Comparison of ENCODE assay signal across 21 mouse cellular contexts in genomic region chr6:34903441-34903840, GRCm38 (mm10). TPM values are rescaled to one million over a fixed set of nuclear protein-coding genes. Genes with fewer than 3 reads are reported as not detected.
A peak's percentile ranks its signal among the peaks of the same experiment; 100 is the strongest.
DNase-seq lines count a peak whose midpoint lies in the region; ATAC-seq and TF ChIP-seq lines count a peak whose summit lies in the region.
"Had no signal": no experiment of that assay in that cellular context is flagged by ENCODE, and none has a peak within 500 bp of the region (broad histone marks: within the 10 kb centered on the region; RNA-seq: fewer than 3 reads in every experiment).

No protein-coding gene starts in this region.

- no peak overlapping the region for H3K9ac ChIP-seq in heart, postnatal 0 days (replicated peaks; ENCODE audit: low read depth, low read length)
- no peak overlapping the region for H3K9ac ChIP-seq in heart, adult 2 months (ENCODE audit: low read depth, low read length)
- no peak overlapping the region for H3K9ac ChIP-seq in lung, embryonic 16.5 days (ENCODE audit: low read length)
- H3K9ac ChIP-seq in stomach, embryonic 14.5 days (replicated peaks; ENCODE audit: low read depth, low read length), result no peak overlapping the region
- H3K9ac ChIP-seq: forebrain, embryonic 12.5 days; hindbrain, embryonic 13.5 days; intestine, embryonic 15.5 days; kidney, embryonic 15.5 days had no signal

- H3K27me3 ChIP-seq in heart, postnatal 0 days (ENCODE audit: control insufficient read depth, insufficient read depth, low read length), result no peaks in the 10 kb centered on the region
- no peaks in the 10 kb centered on the region for H3K27me3 ChIP-seq in heart, adult 2 months (ENCODE audit: control insufficient read depth, insufficient read depth, low read length)
- no peaks in the 10 kb centered on the region for H3K27me3 ChIP-seq in lung, embryonic 16.5 days (ENCODE audit: control insufficient read depth, insufficient read depth, low read depth, low read length)
- no peaks in the 10 kb centered on the region for H3K27me3 ChIP-seq in stomach, embryonic 14.5 days (ENCODE audit: control insufficient read depth, insufficient read depth, low read length)
- H3K27me3 ChIP-seq: forebrain, embryonic 12.5 days; hindbrain, embryonic 13.5 days; intestine, embryonic 15.5 days; kidney, embryonic 15.5 days; liver, embryonic 13.5 days; megakaryocyte, embryonic 14.5 days had no signal

- peak overlapping the region; percentile 38; the same call in 1 of the 2 replicates for H3K4me2 ChIP-seq in heart, postnatal 0 days (ENCODE audit: low read depth, low read length)
- H3K4me2 ChIP-seq in lung, embryonic 16.5 days (ENCODE audit: low read depth, low read length), result peak overlapping the region; percentile 45; the same call in 1 of the 2 replicates
- H3K4me2 ChIP-seq in stomach, embryonic 14.5 days (replicated peaks; ENCODE audit: low read depth, low read length), result peak overlapping the region; percentile 3; the same call in 1 of the 2 replicates
- H3K4me2 ChIP-seq: forebrain, embryonic 12.5 days; hindbrain, embryonic 13.5 days; intestine, embryonic 15.5 days; kidney, embryonic 15.5 days; liver, embryonic 13.5 days had no signal

- H3K4me3 ChIP-seq in gastrocnemius, adult 2 months, result no peak overlapping the region
- no peak overlapping the region for H3K4me3 ChIP-seq in heart, postnatal 0 days (ENCODE audit: low read depth, low read length)
- no peak overlapping the region for H3K4me3 ChIP-seq in heart, adult 2 months
- no peak overlapping the region for H3K4me3 ChIP-seq in lung, embryonic 16.5 days (ENCODE audit: low read length)
- H3K4me3 ChIP-seq in stomach, embryonic 14.5 days (ENCODE audit: low read depth, low read length), result no peak overlapping the region
- H3K4me3 ChIP-seq: forebrain, embryonic 12.5 days; hindbrain, embryonic 13.5 days; intestine, embryonic 15.5 days; kidney, embryonic 15.5 days; liver, embryonic 13.5 days; megakaryocyte, embryonic 14.5 days had no signal

- peaks cover 41% of the 10 kb centered on the region for H3K4me1 ChIP-seq in heart, postnatal 0 days (ENCODE audit: control insufficient read depth, insufficient read depth)
- H3K4me1 ChIP-seq in heart, adult 2 months (ENCODE audit: control insufficient read depth, insufficient read depth, low read length), result peaks cover 6% of the 10 kb centered on the region
- H3K4me1 ChIP-seq in lung, embryonic 16.5 days (replicated peaks; ENCODE audit: control insufficient read depth, insufficient read depth, low read length), result peaks cover 23% of the 10 kb centered on the region
- H3K4me1 ChIP-seq in stomach, embryonic 14.5 days (ENCODE audit: control insufficient read depth, insufficient read depth, low read length), result no peaks in the 10 kb centered on the region; the same call in 1 of the 2 replicates

- TF ChIP-seq EP300 in heart, postnatal 0 days (IDR thresholded peaks at IDR 0.05; ENCODE audit: low read depth), result no peak
- no peak for TF ChIP-seq EP300 in heart, adult 2 months (IDR thresholded peaks at IDR 0.05; ENCODE audit: insufficient read depth, low read depth, low read length)

- no peak for ATAC-seq in heart, postnatal 0 days (ENCODE audit: insufficient read depth, low read depth)
- ATAC-seq in lung, embryonic 16.5 days (ENCODE audit: low read depth), result peak; percentile 82
- ATAC-seq in stomach, embryonic 14.5 days (ENCODE audit: insufficient number of reproducible peaks, insufficient read depth, low FRiP score, low read depth), result no peak
- ATAC-seq: intestine, embryonic 15.5 days had no signal

- H3K79me2 ChIP-seq in heart, adult 2 months (replicated peaks; ENCODE audit: control insufficient read depth, insufficient read depth, low read length), result no peaks in the 10 kb centered on the region

- no peak overlapping the region for H3K27ac ChIP-seq in gastrocnemius, adult 2 months
- no peak overlapping the region for H3K27ac ChIP-seq in heart, postnatal 0 days (ENCODE audit: low read depth)
- no peak overlapping the region for H3K27ac ChIP-seq in heart, adult 2 months
- peak overlapping the region; percentile 94 for H3K27ac ChIP-seq in lung, embryonic 16.5 days (ENCODE audit: low read length)
- no peak overlapping the region for H3K27ac ChIP-seq in stomach, embryonic 14.5 days (ENCODE audit: low read length)
- H3K27ac ChIP-seq: forebrain, embryonic 12.5 days; hindbrain, embryonic 13.5 days; intestine, embryonic 15.5 days; liver, embryonic 13.5 days had no signal

- H3K36me3 ChIP-seq in heart, postnatal 0 days (replicated peaks; ENCODE audit: control insufficient read depth, insufficient read depth, low read length), result peaks cover 45% of the 10 kb centered on the region
- no peaks in the 10 kb centered on the region; the same call in 1 of the 2 replicates for H3K36me3 ChIP-seq in heart, adult 2 months (ENCODE audit: control insufficient read depth, insufficient read depth, low read length)
- H3K36me3 ChIP-seq in lung, embryonic 16.5 days (ENCODE audit: control insufficient read depth, insufficient read depth, low read length), result peaks cover 27% of the 10 kb centered on the region
- peaks cover 38% of the 10 kb centered on the region for H3K36me3 ChIP-seq in stomach, embryonic 14.5 days (ENCODE audit: control insufficient read depth, insufficient read depth, low read length)

- intact Hi-C loops in gastrocnemius, adult 2 months (cut with DNase I), result no loop called here
- intact Hi-C loops in heart, adult 2 months (cut with DNase I), result no loop called here

- TF ChIP-seq CTCF in gastrocnemius, adult 2 months (IDR thresholded peaks at IDR 0.05), result no peak
- TF ChIP-seq CTCF in heart, postnatal 0 days (IDR thresholded peaks at IDR 0.05; ENCODE audit: low read depth), result no peak
- no peak for TF ChIP-seq CTCF in heart, adult 2 months (IDR thresholded peaks at IDR 0.05)

- WGBS in heart, postnatal 0 days, result 64% methylated on average over 5 of the region's 5 CpGs
- WGBS in heart, adult 2 months, result 77% methylated on average over 5 of the region's 5 CpGs
- 56% methylated on average over 5 of the region's 5 CpGs for WGBS in lung, embryonic 16.5 days
- WGBS in stomach, embryonic 14.5 days, result 63% methylated on average over 5 of the region's 5 CpGs

- no peak for TF ChIP-seq POLR2A in heart, adult 2 months (IDR thresholded peaks at IDR 0.05; ENCODE audit: insufficient read depth, low read depth, low read length)

- H3K9me3 ChIP-seq in heart, postnatal 0 days (replicated peaks; ENCODE audit: control insufficient read depth, low read length), result no peaks in the 10 kb centered on the region
- H3K9me3 ChIP-seq in lung, embryonic 16.5 days (ENCODE audit: control insufficient read depth, low read length), result no peaks in the 10 kb centered on the region
- H3K9me3 ChIP-seq in stomach, embryonic 14.5 days (ENCODE audit: control insufficient read depth, low read depth, low read length), result no peaks in the 10 kb centered on the region
- H3K9me3 ChIP-seq: forebrain, embryonic 12.5 days; hindbrain, embryonic 13.5 days; intestine, embryonic 15.5 days; kidney, embryonic 15.5 days; liver, embryonic 13.5 days; megakaryocyte, embryonic 14.5 days had no signal

- peak; percentile 5 for DNase-seq in gastrocnemius, adult 2 months
- DNase-seq in gastrocnemius, adult 8-10 months (ENCODE audit: low spot score in 2 of 2), result no peak
- DNase-seq in heart, postnatal 0 days (ENCODE audit: low spot score), result no peak
- no peak for DNase-seq in heart, adult 2 months
- DNase-seq in frontal cortex, postnatal 14 days (ENCODE audit: low spot score in 2 of 2), result no peak
- DNase-seq in left cerebral cortex, adult 18-20 months (ENCODE audit: low spot score in 2 of 2), result no peak
- DNase-seq: adrenal gland, adult 8-10 months; cerebellum, adult 11 months; left cerebral cortex, postnatal 4 days; liver, embryonic 13.5 days had no signal

RNA-seq across cellular contexts. Expression of gene Wdr91, which starts 7.2 kb away (rescaled TPM):
- total RNA-seq in gastrocnemius, adult 2 months (2021), result 1 to 10 TPM; 5.2 to 8.0 TPM
- 1 to 10 TPM; 3.6 to 5.1 (median 4.9) TPM for total RNA-seq in gastrocnemius, adult 8-10 months (2022)
- 24.9 and 25.2 TPM in 2 replicates for total RNA-seq in heart, postnatal 0 days (2014; rRNA removed; ENCODE audit: low replicate concordance)
- 7.7 and 8.6 TPM in 2 replicates for polyA plus RNA-seq in heart, postnatal 0 days (2015; fragmentation: Nextera tagmentation; extraction: Ambion mirVana)
- 10 to 100 TPM; 12.7 to 13.4 TPM for total RNA-seq in heart, adult 2 months (2021)
- polyA plus RNA-seq in heart, adult 2 months (2012; rRNA removed), result 8.1 and 13.3 TPM in 2 replicates
- 19.0 and 22.5 TPM in 2 replicates for polyA plus RNA-seq in lung, embryonic 16.5 days (2015; fragmentation: Nextera tagmentation; extraction: Ambion mirVana)
- polyA plus RNA-seq in stomach, embryonic 14.5 days (2014; fragmentation: Nextera tagmentation; extraction: Ambion mirVana), result 9.7 and 10.7 TPM in 2 replicates
- 10 to 100 TPM; 30.2 to 33.2 TPM for total RNA-seq in left cerebral cortex, adult 18-20 months (2021)

RNA-seq across cellular contexts. Expression of gene Stra8, which starts 16.5 kb away (rescaled TPM):
- not detected for total RNA-seq in gastrocnemius, adult 2 months (2021)
- total RNA-seq in gastrocnemius, adult 8-10 months (2022), result not detected
- total RNA-seq in heart, postnatal 0 days (2014; rRNA removed; ENCODE audit: low replicate concordance), result not detected in 2 replicates
- polyA plus RNA-seq in heart, postnatal 0 days (2015; fragmentation: Nextera tagmentation; extraction: Ambion mirVana), result not detected in 2 replicates
- total RNA-seq in heart, adult 2 months (2021), result not detected
- not detected in 2 replicates for polyA plus RNA-seq in heart, adult 2 months (2012; rRNA removed)
- 0.24 TPM in 1 of 2 replicates, not detected in the other for polyA plus RNA-seq in lung, embryonic 16.5 days (2015; fragmentation: Nextera tagmentation; extraction: Ambion mirVana)
- polyA plus RNA-seq in stomach, embryonic 14.5 days (2014; fragmentation: Nextera tagmentation; extraction: Ambion mirVana), result not detected in 2 replicates
- not detected for total RNA-seq in left cerebral cortex, adult 18-20 months (2021)
- total RNA-seq: adrenal gland, adult 8-10 months; gastrocnemius, postnatal 4 days; layer of hippocampus, adult 18-20 months; left cerebral cortex, postnatal 4 days; midbrain, postnatal 0 days had no signal
- polyA plus RNA-seq: forebrain, embryonic 12.5 days; hindbrain, embryonic 13.5 days; intestine, embryonic 15.5 days; kidney, embryonic 15.5 days; liver, embryonic 13.5 days; midbrain, postnatal 0 days; neural tube, embryonic 11.5 days had no signal

RNA-seq across cellular contexts. Expression of gene Cyren, which starts 25.6 kb away (rescaled TPM):
- total RNA-seq in gastrocnemius, adult 2 months (2021), result 1 to 10 TPM; 2.8 to 3.7 TPM
- total RNA-seq in gastrocnemius, adult 8-10 months (2022), result 1 to 10 TPM; 2.4 to 3.3 (median 2.7) TPM
- 1.7 and 6.3 TPM in 2 replicates for total RNA-seq in heart, postnatal 0 days (2014; rRNA removed; ENCODE audit: low replicate concordance)
- 6.1 and 6.3 TPM in 2 replicates for polyA plus RNA-seq in heart, postnatal 0 days (2015; fragmentation: Nextera tagmentation; extraction: Ambion mirVana)
- total RNA-seq in heart, adult 2 months (2021), result 1 to 10 TPM; 3.5 to 5.5 TPM
- 5.8 and 6.2 TPM in 2 replicates for polyA plus RNA-seq in heart, adult 2 months (2012; rRNA removed)
- polyA plus RNA-seq in lung, embryonic 16.5 days (2015; fragmentation: Nextera tagmentation; extraction: Ambion mirVana), result 21.6 and 22.8 TPM in 2 replicates
- polyA plus RNA-seq in stomach, embryonic 14.5 days (2014; fragmentation: Nextera tagmentation; extraction: Ambion mirVana), result 9.4 and 10.0 TPM in 2 replicates
- 1 to 10 TPM; 4.1 to 5.6 TPM for total RNA-seq in left cerebral cortex, adult 18-20 months (2021)

RNA-seq across cellular contexts. Expression of gene Tmem140, which starts 40.5 kb away (rescaled TPM):
- total RNA-seq in gastrocnemius, adult 2 months (2021), result 10 to 100 TPM; 26.4 to 32.9 TPM
- total RNA-seq in gastrocnemius, adult 8-10 months (2022), result 10 to 100 TPM; 26.9 to 32.4 (median 30.5) TPM
- total RNA-seq in heart, postnatal 0 days (2014; rRNA removed; ENCODE audit: low replicate concordance), result 7.7 and 10.6 TPM in 2 replicates
- polyA plus RNA-seq in heart, postnatal 0 days (2015; fragmentation: Nextera tagmentation; extraction: Ambion mirVana), result 5.3 and 6.1 TPM in 2 replicates
- 10 to 100 TPM; 22.9 TPM for total RNA-seq in heart, adult 2 months (2021)
- 18.2 and 23.5 TPM in 2 replicates for polyA plus RNA-seq in heart, adult 2 months (2012; rRNA removed)
- polyA plus RNA-seq in lung, embryonic 16.5 days (2015; fragmentation: Nextera tagmentation; extraction: Ambion mirVana), result 4.7 and 7.0 TPM in 2 replicates
- 1.4 and 1.8 TPM in 2 replicates for polyA plus RNA-seq in stomach, embryonic 14.5 days (2014; fragmentation: Nextera tagmentation; extraction: Ambion mirVana)
- total RNA-seq in left cerebral cortex, adult 18-20 months (2021), result 1 to 10 TPM; 3.5 to 4.6 TPM
